8 mouse cellular contexts compared by ENCODE assay signal in genomic region chr16:16870617-16871331, GRCm38 (mm10). TPM values are rescaled to one million over a fixed set of nuclear protein-coding genes. Genes with fewer than 3 reads are reported as not detected.
DNase-seq lines count a peak whose midpoint lies in the region; ATAC-seq and TF ChIP-seq lines count a peak whose summit lies in the region.

Gene Top3b (plus strand): TSS chr16:16870736.
Gene Vpreb1 (minus strand): TSS chr16:16870843.

- TF ChIP-seq CTCF in bone marrow, adult 2 months (IDR thresholded peaks at IDR 0.05; ENCODE audit: control insufficient read depth, insufficient read depth, low read length), result peak; percentile 14; the same call in 1 of the 2 replicates
- peak; percentile 65 for TF ChIP-seq CTCF in midbrain, postnatal 0 days (IDR thresholded peaks at IDR 0.05)

- H3K27me3 ChIP-seq in embryonic facial prominence, embryonic 15.5 days, result no peaks in the 10 kb centered on the region
- H3K27me3 ChIP-seq in limb, embryonic 14.5 days (ENCODE audit: control insufficient read depth, insufficient read depth, low read length), result no peaks in the 10 kb centered on the region
- H3K27me3 ChIP-seq in midbrain, postnatal 0 days (ENCODE audit: insufficient read depth, low read length), result no peaks in the 10 kb centered on the region

- peak; percentile 84; the same call in 1 of the 2 replicates for TF ChIP-seq POLR2A in bone marrow, adult 2 months (IDR thresholded peaks at IDR 0.05; ENCODE audit: borderline replicate concordance, control insufficient read depth, low read depth, low read length)
- peak; percentile 73; the same call in 1 of the 2 replicates for TF ChIP-seq POLR2A in limb, embryonic 14.5 days (IDR thresholded peaks at IDR 0.05; ENCODE audit: borderline replicate concordance, extremely low read depth, insufficient read depth, insufficient read length)

- under 1% methylated on average over 49 of the region's 49 CpGs for WGBS in bone marrow, adult 2 months
- WGBS in embryonic facial prominence, embryonic 15.5 days, result under 1% methylated on average over 49 of the region's 49 CpGs
- WGBS in limb, embryonic 14.5 days, result under 1% methylated on average over 45 of the region's 49 CpGs
- WGBS in midbrain, postnatal 0 days, result under 1% methylated on average over 49 of the region's 49 CpGs

- DNase-seq in 416B (ENCODE audit: low read depth), result peak; percentile 97
- DNase-seq in heart, adult 8-10 months (ENCODE audit: low spot score), result peak; percentile 87
- DNase-seq in kidney, adult 9 months, result peak; percentile 93
- peak; percentile 93 for DNase-seq in limb, embryonic 14.5 days (ENCODE audit: low spot score)
- peak; percentile 96 for DNase-seq in midbrain, postnatal 0 days (ENCODE audit: low spot score)
- peak; percentile 64 to 80 for DNase-seq in spleen, postnatal 14 days (ENCODE audit: low spot score in 2 of 2)

- H3K36me3 ChIP-seq in embryonic facial prominence, embryonic 15.5 days, result peaks cover 7% of the 10 kb centered on the region
- peaks cover 10% of the 10 kb centered on the region; the same call in 1 of the 2 replicates for H3K36me3 ChIP-seq in limb, embryonic 14.5 days (ENCODE audit: control insufficient read depth, insufficient read depth, low read length)
- no peaks in the 10 kb centered on the region for H3K36me3 ChIP-seq in midbrain, postnatal 0 days (ENCODE audit: insufficient read depth, low read length)

- H3K27ac ChIP-seq in bone marrow, adult 2 months (ENCODE audit: control insufficient read depth, insufficient read depth, low read depth, low read length, poor library complexity), result peak within 1 kb of the TSS; percentile 80
- H3K27ac ChIP-seq in embryonic facial prominence, embryonic 15.5 days (replicated peaks), result peak within 1 kb of the TSS; percentile 96
- H3K27ac ChIP-seq in limb, embryonic 14.5 days (replicated peaks; ENCODE audit: low read depth, low read length), result peak within 1 kb of the TSS; percentile 95
- H3K27ac ChIP-seq in midbrain, postnatal 0 days (ENCODE audit: low read depth, low read length), result peak within 1 kb of the TSS; percentile 91

- no peaks in the 10 kb centered on the region; the same call in 1 of the 2 replicates for H3K4me1 ChIP-seq in bone marrow, adult 2 months (ENCODE audit: control insufficient read depth, insufficient read depth, low read length)
- H3K4me1 ChIP-seq in embryonic facial prominence, embryonic 15.5 days, result peaks cover 10% of the 10 kb centered on the region
- H3K4me1 ChIP-seq in limb, embryonic 14.5 days (ENCODE audit: control insufficient read depth, insufficient read depth, low read length), result peaks cover 5% of the 10 kb centered on the region; the same call in 1 of the 2 replicates
- peaks cover 2% of the 10 kb centered on the region; the same call in 1 of the 2 replicates for H3K4me1 ChIP-seq in midbrain, postnatal 0 days (ENCODE audit: insufficient read depth, low read length)

- H3K4me2 ChIP-seq in embryonic facial prominence, embryonic 15.5 days (replicated peaks), result peak within 1 kb of the TSS; percentile 62
- peak within 1 kb of the TSS; percentile 55 for H3K4me2 ChIP-seq in limb, embryonic 14.5 days (replicated peaks; ENCODE audit: low read depth, low read length, severe bottlenecking)
- H3K4me2 ChIP-seq in midbrain, postnatal 0 days (ENCODE audit: low read depth, low read length, poor library complexity, severe bottlenecking), result peak within 1 kb of the TSS; percentile 72

- H3K9me3 ChIP-seq in embryonic facial prominence, embryonic 15.5 days (replicated peaks), result no peaks in the 10 kb centered on the region
- H3K9me3 ChIP-seq in limb, embryonic 14.5 days (ENCODE audit: control insufficient read depth, low read length), result no peaks in the 10 kb centered on the region
- no peaks in the 10 kb centered on the region for H3K9me3 ChIP-seq in midbrain, postnatal 0 days (ENCODE audit: low read length)

- ATAC-seq in embryonic facial prominence, embryonic 15.5 days (ENCODE audit: insufficient number of reproducible peaks, low FRiP score, low TSS enrichment, low read depth), result peak; percentile 94
- peak; percentile 95 for ATAC-seq in limb, embryonic 14.5 days (ENCODE audit: low FRiP score, low read depth)
- peak; percentile 96 for ATAC-seq in midbrain, postnatal 0 days (ENCODE audit: low FRiP score)

- peak within 1 kb of the TSS; percentile 91 for H3K9ac ChIP-seq in embryonic facial prominence, embryonic 15.5 days
- peak within 1 kb of the TSS; percentile 89 for H3K9ac ChIP-seq in limb, embryonic 14.5 days (ENCODE audit: low read depth, low read length, severe bottlenecking)
- peak within 1 kb of the TSS; percentile 86 for H3K9ac ChIP-seq in midbrain, postnatal 0 days (replicated peaks; ENCODE audit: low read length, poor library complexity, severe bottlenecking)

- peak within 1 kb of the TSS; percentile 89 for H3K4me3 ChIP-seq in bone marrow, adult 2 months (replicated peaks; ENCODE audit: control insufficient read depth, low read depth, low read length)
- peak within 1 kb of the TSS; percentile 77 for H3K4me3 ChIP-seq in embryonic facial prominence, embryonic 15.5 days (replicated peaks)
- peak within 1 kb of the TSS; percentile 72 for H3K4me3 ChIP-seq in limb, embryonic 14.5 days (replicated peaks; ENCODE audit: low read length)
- peak within 1 kb of the TSS; percentile 77 for H3K4me3 ChIP-seq in midbrain, postnatal 0 days (ENCODE audit: low read depth, low read length)

RNA-seq across cellular contexts. Expression of gene Top3b, which starts in this region (rescaled TPM):
- 24.8 and 65.0 TPM in 2 replicates for polyA plus RNA-seq in bone marrow, adult 2 months (2011; ENCODE audit: insufficient read depth, insufficient read length, low replicate concordance, missing spikeins)
- polyA plus RNA-seq in embryonic facial prominence, embryonic 15.5 days (2015; fragmentation: Nextera tagmentation; extraction: Ambion mirVana), result 64.8 and 79.3 TPM in 2 replicates
- 10 to 100 TPM; 23.7 to 31.4 (median 24.6) TPM for total RNA-seq in heart, adult 8-10 months (2022)
- 120 and 136 TPM in 2 replicates for polyA plus RNA-seq in limb, embryonic 14.5 days (2012; rRNA removed)
- polyA plus RNA-seq in limb, embryonic 14.5 days (2014; fragmentation: Nextera tagmentation; extraction: Ambion mirVana), result 71.5 and 86.8 TPM in 2 replicates
- 60.1 and 81.0 TPM in 2 replicates for total RNA-seq in midbrain, postnatal 0 days (2014; rRNA removed)
- polyA plus RNA-seq in midbrain, postnatal 0 days (2015; fragmentation: Nextera tagmentation; extraction: Ambion mirVana), result 60.9 and 62.7 TPM in 2 replicates

RNA-seq across cellular contexts. Expression of gene Vpreb1, which starts in this region (rescaled TPM):
- polyA plus RNA-seq in bone marrow, adult 2 months (2011; ENCODE audit: insufficient read depth, insufficient read length, low replicate concordance, missing spikeins), result 16.3 and 26.8 TPM in 2 replicates
- 2.9 and 3.1 TPM in 2 replicates for polyA plus RNA-seq in embryonic facial prominence, embryonic 15.5 days (2015; fragmentation: Nextera tagmentation; extraction: Ambion mirVana)
- not detected for total RNA-seq in heart, adult 8-10 months (2022)
- 4.0 and 5.6 TPM in 2 replicates for polyA plus RNA-seq in limb, embryonic 14.5 days (2012; rRNA removed)
- 3.4 and 3.8 TPM in 2 replicates for polyA plus RNA-seq in limb, embryonic 14.5 days (2014; fragmentation: Nextera tagmentation; extraction: Ambion mirVana)
- not detected in 2 replicates for total RNA-seq in midbrain, postnatal 0 days (2014; rRNA removed)
- 0.52 TPM in 1 of 2 replicates, not detected in the other for polyA plus RNA-seq in midbrain, postnatal 0 days (2015; fragmentation: Nextera tagmentation; extraction: Ambion mirVana)

Comparison
In these comparisons a context has a peak if more than half of its experiments do, and no peak if none do; other contexts are left out.
1. Peak in every context shown above with its lines: DNase-seq, ATAC-seq, H3K4me3 ChIP-seq and H3K27ac ChIP-seq.